Mouse (Mus musculus) G1E (cell line): ENCODE results near the gene Gm45808.

Source experiments
- CTCF ChIP-seq: IDR thresholded peaks from 2 replicates; pipeline ENCODE4 v1.5.1; 2012; ENCODE audit warnings: low read depth, low read length, inconsistent platforms, mixed read lengths
- GATA1 ChIP-seq: IDR thresholded peaks from 2 replicates; pipeline ENCODE4 v1.6.1; 2012; ENCODE audit warnings: borderline replicate concordance, low read length, inconsistent platforms, mixed read lengths

DNA sequence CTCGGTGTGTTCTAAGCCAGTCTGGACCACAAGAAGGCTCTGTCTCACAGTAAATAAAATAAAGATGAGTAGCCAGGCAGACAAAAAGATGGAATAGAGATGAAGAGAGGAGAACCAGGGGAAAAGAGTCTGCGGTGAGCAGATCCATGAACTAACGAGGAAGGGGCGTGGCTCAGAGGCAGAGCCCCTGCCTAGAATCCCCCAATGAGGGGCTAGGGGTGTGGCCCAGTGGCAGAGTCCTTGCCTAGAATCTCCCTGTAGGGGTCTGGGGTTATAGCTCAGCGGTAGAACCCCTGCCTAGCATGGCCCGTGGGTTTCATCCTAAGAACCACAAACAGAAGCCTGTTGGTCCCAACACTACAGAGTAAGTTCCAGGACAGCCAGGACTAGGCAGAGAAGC lies 49.6 kb downstream of the Gm45808 start:
- no peak for TF ChIP-seq CTCF
- TF ChIP-seq GATA1 = no peak
